Mouse (Mus musculus): ENCODE data around the gene Zdhhc19. TPM values are rescaled to one million over a fixed set of nuclear protein-coding genes. Genes with fewer than 3 reads are reported as not detected.

The Zdhhc19 gene
- total and polyA plus RNA-seq, 3 experiments, result not detected

GRCm38 (mm10) chr16:32537867-32538660 is 42.0 kb downstream of the Zdhhc19 start:
- Histone ChIP-seq H3K36me3 (replicated peaks) (no peaks in the 10 kb centered on the region), H3K27me3 (ENCODE audit: insufficient read depth, low read length) (peaks cover 6% of the 10 kb centered on the region; the same call in 1 of the 2 replicates), H3K9me3 (replicated peaks) (peaks cover 5% of the 10 kb centered on the region), H3K4me3 (ENCODE audit: low read depth, low read length) (no peak overlapping the region), H3K4me1 (ENCODE audit: insufficient read depth, low read depth, low read length) (peaks cover 57% of the 10 kb centered on the region)
- no peak for TF ChIP-seq GATA2 (IDR thresholded peaks at IDR 0.05; ENCODE audit: borderline replicate concordance, low read depth, low read length)
- no peak for ATAC-seq (ENCODE audit: extremely low read depth, insufficient number of reproducible peaks, low FRiP score, poor library complexity, severe bottlenecking)
- no peak for DNase-seq (ENCODE audit: low spot score)

- DNase-seq (ENCODE audit: low spot score), result no peak
- no peak for TF ChIP-seq TAL1 (conservative IDR thresholded peaks at IDR 0.05; ENCODE audit: low read depth, low read length)
- TF ChIP-seq GATA1 (IDR thresholded peaks at IDR 0.05; ENCODE audit: borderline replicate concordance, low read length), result no peak
- TF ChIP-seq POLR2AphosphoS5 (IDR thresholded peaks at IDR 0.05; ENCODE audit: insufficient replicate concordance, low read depth, low read length), result no peak
- no peak for TF ChIP-seq GATA2 (IDR thresholded peaks at IDR 0.05; ENCODE audit: borderline replicate concordance, low read depth, low read length)
- no peak for TF ChIP-seq CTCF (IDR thresholded peaks at IDR 0.05; ENCODE audit: low read depth, low read length)
- H3K27me3 ChIP-seq (ENCODE audit: insufficient read depth, low read length), result peaks cover 6% of the 10 kb centered on the region; the same call in 1 of the 2 replicates
- peaks cover 6% of the 10 kb centered on the region for H3K9me3 ChIP-seq (replicated peaks)
- no peak overlapping the region for H3K4me3 ChIP-seq (ENCODE audit: low read depth, low read length)
- no peaks in the 10 kb centered on the region for H3K36me3 ChIP-seq (replicated peaks)
- no peak for ATAC-seq (ENCODE audit: extremely low read depth, insufficient number of reproducible peaks, low FRiP score, poor library complexity, severe bottlenecking)
- H3K4me1 ChIP-seq (ENCODE audit: insufficient read depth, low read depth, low read length), result peaks cover 54% of the 10 kb centered on the region
Observed at GRCm38 (mm10) chr16:32538761-32539255, 42.7 kb downstream of the Zdhhc19 start.

- no peak for TF ChIP-seq POLR2AphosphoS5 (IDR thresholded peaks at IDR 0.05; ENCODE audit: insufficient replicate concordance, low read depth, low read length)
- DNase-seq (ENCODE audit: low spot score) (no peak), ATAC-seq (ENCODE audit: extremely low read depth, insufficient number of reproducible peaks, low FRiP score, poor library complexity, severe bottlenecking) (no peak)
- Histone ChIP-seq H3K4me1 (ENCODE audit: insufficient read depth, low read depth, low read length) (peaks cover 34% of the 10 kb centered on the region), H3K27me3 (ENCODE audit: insufficient read depth, low read length) (no peaks in the 10 kb centered on the region), H3K9me3 (replicated peaks) (peaks cover 6% of the 10 kb centered on the region), H3K36me3 (replicated peaks) (no peaks in the 10 kb centered on the region), H3K4me3 (ENCODE audit: low read depth, low read length) (no peak overlapping the region)
Observed at GRCm38 (mm10) chr16:32541338-32542179, 45.5 kb downstream of the Zdhhc19 start.

GRCm38 (mm10) chr16:32543422-32543821 is 47.4 kb downstream of the Zdhhc19 start:
- ATAC-seq (ENCODE audit: extremely low read depth, insufficient number of reproducible peaks, low FRiP score, poor library complexity, severe bottlenecking), result no peak
- DNase-seq (ENCODE audit: low spot score), result no peak
- Histone ChIP-seq H3K9me3 (replicated peaks) (peaks cover 6% of the 10 kb centered on the region), H3K36me3 (replicated peaks) (no peaks in the 10 kb centered on the region), H3K27me3 (ENCODE audit: insufficient read depth, low read length) (no peaks in the 10 kb centered on the region), H3K4me1 (ENCODE audit: insufficient read depth, low read depth, low read length) (peaks cover 43% of the 10 kb centered on the region), H3K4me3 (ENCODE audit: low read depth, low read length) (no peak overlapping the region)
- no peak for TF ChIP-seq GATA2 (IDR thresholded peaks at IDR 0.05; ENCODE audit: borderline replicate concordance, low read depth, low read length)
- no peak for TF ChIP-seq GATA1 (IDR thresholded peaks at IDR 0.05; ENCODE audit: borderline replicate concordance, low read length)
- TF ChIP-seq CTCF (IDR thresholded peaks at IDR 0.05; ENCODE audit: low read depth, low read length), result no peak
- TF ChIP-seq POLR2AphosphoS5 (IDR thresholded peaks at IDR 0.05; ENCODE audit: insufficient replicate concordance, low read depth, low read length), result no peak
- TF ChIP-seq TAL1 (conservative IDR thresholded peaks at IDR 0.05; ENCODE audit: low read depth, low read length), result no peak

- H3K4me1 ChIP-seq (ENCODE audit: insufficient read depth, low read depth, low read length), result peaks cover 26% of the 10 kb centered on the region
- H3K36me3 ChIP-seq (replicated peaks), result no peaks in the 10 kb centered on the region
- H3K4me3 ChIP-seq (ENCODE audit: low read depth, low read length), result no peak overlapping the region; the same call in 1 of the 2 replicates
- TF ChIP-seq GATA1 (IDR thresholded peaks at IDR 0.05; ENCODE audit: borderline replicate concordance, low read length), result no peak
- no peak for TF ChIP-seq GATA2 (IDR thresholded peaks at IDR 0.05; ENCODE audit: borderline replicate concordance, low read depth, low read length)
- TF ChIP-seq TAL1 (conservative IDR thresholded peaks at IDR 0.05; ENCODE audit: low read depth, low read length), result no peak
- no peak for TF ChIP-seq POLR2AphosphoS5 (IDR thresholded peaks at IDR 0.05; ENCODE audit: insufficient replicate concordance, low read depth, low read length)
- no peak for TF ChIP-seq CTCF (IDR thresholded peaks at IDR 0.05; ENCODE audit: low read depth, low read length)
- no peak for ATAC-seq (ENCODE audit: extremely low read depth, insufficient number of reproducible peaks, low FRiP score, poor library complexity, severe bottlenecking)
- DNase-seq (ENCODE audit: low spot score), result no peak
- peaks cover 6% of the 10 kb centered on the region for H3K9me3 ChIP-seq (replicated peaks)
- no peaks in the 10 kb centered on the region for H3K27me3 ChIP-seq (ENCODE audit: insufficient read depth, low read length)
Observed at GRCm38 (mm10) chr16:32547156-32548068, 51.3 kb downstream of the Zdhhc19 start.

All from G1E (cell line).